Mouse (Mus musculus): ENCODE data around the gene Pck1.
"Not testable (repeated sequence)": the region's sequence is repeated elsewhere in the genome, so short reads cannot be mapped to it uniquely, and the experiment has no call there.

Gene Pck1

DNA sequence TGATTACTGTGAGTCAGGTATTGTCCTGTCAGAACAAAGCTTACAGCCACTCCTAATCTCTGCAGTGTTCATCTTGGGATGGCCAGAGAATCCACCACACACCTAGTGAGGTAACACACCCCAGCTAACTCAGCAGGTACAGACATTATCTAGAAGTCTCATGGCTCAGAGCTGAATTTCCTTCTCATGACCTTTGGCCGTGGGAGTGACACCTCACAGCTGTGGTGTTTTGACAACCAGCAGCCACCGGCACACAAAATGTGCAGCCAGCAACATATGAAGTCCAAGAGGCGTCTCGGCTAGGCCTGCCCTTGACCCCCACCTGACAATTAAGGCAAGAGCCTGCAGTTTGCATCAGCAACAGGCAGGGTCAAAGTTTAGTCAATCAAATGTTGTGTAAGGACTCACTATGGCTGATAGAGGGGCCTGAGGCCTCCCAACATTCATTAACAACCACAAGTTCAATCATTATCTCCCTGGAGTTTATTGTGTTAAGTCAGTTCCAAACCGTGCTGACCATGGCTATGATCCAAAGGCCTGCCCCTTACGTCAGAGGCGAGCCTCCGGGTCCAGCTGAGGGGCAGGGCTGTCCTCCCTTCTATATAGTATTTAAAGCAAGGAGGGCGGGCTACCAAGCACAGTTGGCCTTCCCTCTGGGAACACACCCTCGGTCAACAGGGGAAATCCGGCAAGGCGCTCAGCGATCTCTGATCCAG is at the start of gene Pck1:
Pck1 (plus strand) TSS at position 613 of the 716 bp plus-strand sequence.
- DNase-seq (ENCODE audit: low spot score in 2 of 2) = no peak

DNA sequence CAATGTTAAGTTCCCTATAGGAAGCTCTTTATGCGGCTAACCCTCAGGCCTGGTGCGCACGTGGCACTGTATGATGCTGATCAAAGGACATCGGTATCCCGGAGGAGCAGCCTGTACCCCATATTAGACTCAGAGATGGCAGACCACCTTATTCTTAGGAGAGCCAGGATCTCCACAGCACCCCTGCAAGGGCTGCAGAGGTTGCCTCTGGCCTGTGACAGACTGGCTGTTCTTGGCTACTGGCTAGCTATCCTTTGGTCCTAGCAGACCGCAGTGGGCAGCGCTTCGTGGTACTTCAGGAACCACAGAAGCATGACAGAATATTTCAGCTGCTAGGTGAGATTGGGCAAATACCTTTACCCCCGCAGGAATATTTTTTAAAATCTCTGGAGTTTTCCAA is 46.4 kb upstream of the Pck1 start:
- DNase-seq (ENCODE audit: low spot score in 2 of 2) = no peak

DNA sequence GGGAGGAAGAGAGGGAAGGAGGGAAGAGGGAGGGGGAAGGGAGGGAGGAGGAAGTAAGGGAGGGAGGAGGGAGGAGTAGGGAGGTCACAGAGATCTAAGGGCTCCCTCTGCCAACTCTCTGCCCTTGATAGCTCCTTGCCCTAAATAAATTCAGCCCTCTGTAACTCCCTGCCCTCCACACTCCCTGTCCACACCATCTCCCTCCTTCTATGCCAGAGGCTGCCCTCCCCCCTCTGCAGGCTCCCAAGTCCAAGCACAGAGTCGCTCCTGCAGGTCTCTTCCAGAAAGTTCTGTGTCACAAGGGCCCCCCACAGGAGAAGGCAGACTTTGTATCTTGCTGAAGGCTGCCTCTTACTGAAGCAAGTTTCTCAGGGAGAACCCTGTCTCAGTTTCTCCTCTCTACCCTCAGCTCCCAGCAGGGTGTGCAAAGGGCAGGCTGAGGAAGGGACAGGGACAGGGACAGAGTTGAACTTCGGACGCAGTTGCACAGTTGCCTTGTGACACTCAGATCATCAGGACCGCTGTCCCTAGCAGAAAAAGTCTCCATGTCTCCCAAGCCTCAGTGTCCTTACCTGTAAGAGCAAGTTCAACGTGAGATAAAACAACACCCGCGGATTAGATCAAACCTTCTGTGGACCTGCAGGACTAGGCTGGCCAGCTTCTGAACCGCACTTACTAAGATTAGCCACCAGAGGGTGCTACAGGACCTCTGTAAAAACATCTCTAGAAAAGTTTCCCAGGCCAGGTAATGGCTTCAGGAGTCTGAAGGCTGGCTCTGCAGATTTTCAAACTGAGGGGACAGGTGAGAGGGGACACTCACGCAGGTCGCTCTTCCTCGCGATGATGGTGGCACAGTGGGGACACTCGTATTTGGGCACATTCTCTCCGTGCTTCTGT is 45.7 kb upstream of the Pck1 start:
- peak; percentile 68 to 79 for DNase-seq (ENCODE audit: low spot score in 2 of 2)

DNA sequence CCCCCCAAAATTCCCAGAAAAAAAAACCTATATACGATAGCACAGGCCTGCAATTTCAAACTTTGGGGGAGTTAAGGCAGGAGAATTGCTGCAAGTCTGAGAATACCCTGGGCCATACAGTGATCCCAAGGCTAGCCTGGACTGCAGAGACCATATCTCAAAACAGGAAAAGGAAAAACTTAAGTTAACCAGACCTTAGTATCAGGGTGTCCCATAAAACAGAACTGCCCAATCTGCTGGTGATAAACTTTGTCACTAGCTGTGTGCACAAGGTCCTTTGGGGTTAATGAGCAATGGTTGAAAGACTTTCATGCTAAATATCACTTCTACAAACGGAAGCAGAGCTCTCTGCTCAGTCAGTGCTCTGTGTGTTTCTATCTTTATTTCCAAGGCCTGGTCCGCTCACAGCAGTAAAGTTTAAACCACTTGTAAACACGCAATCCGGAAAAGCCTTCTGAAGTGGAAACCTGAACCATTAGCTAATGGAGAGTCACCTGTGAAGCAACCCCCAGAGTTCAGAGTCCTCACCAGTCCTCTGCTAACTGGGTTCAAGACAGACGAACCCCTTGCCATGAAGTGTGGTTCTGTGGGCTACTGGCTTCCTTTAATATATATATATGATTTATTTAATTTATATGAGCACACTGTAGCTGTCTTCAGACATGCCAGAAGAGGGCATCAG is 44.2 kb upstream of the Pck1 start:
- no peak for DNase-seq (ENCODE audit: low spot score in 2 of 2)

GRCm38 (mm10) chr2:173109510-173109909 is 43.3 kb upstream of the Pck1 start:
- no peak for DNase-seq (ENCODE audit: low spot score in 2 of 2)

- no peak for DNase-seq (ENCODE audit: low spot score in 2 of 2)
These were observed 42.3 kb upstream of the Pck1 start for GRCm38 (mm10) chr2:173110571-173110970.

DNA sequence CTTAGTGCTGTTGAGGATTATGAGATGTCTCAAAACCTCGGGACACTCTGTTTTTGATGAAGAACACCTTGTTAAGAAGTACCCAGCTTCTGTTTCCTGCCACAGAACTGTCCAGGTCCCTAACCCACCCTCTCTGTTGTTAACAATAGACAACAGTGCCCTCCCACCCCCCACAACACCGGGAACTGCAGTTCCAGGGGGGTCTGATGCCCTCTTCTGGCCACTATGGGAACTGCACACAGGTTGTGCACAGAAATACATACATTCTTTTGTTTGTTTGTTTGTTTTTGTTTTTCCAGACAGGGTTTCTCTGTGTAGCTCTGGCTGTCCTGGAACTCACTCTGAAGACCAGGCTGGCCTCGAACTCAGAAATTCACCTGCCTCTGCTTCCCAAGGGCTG is 39.1 kb upstream of the Pck1 start:
- DNase-seq (ENCODE audit: low spot score in 2 of 2) = not testable (repeated sequence)

DNA sequence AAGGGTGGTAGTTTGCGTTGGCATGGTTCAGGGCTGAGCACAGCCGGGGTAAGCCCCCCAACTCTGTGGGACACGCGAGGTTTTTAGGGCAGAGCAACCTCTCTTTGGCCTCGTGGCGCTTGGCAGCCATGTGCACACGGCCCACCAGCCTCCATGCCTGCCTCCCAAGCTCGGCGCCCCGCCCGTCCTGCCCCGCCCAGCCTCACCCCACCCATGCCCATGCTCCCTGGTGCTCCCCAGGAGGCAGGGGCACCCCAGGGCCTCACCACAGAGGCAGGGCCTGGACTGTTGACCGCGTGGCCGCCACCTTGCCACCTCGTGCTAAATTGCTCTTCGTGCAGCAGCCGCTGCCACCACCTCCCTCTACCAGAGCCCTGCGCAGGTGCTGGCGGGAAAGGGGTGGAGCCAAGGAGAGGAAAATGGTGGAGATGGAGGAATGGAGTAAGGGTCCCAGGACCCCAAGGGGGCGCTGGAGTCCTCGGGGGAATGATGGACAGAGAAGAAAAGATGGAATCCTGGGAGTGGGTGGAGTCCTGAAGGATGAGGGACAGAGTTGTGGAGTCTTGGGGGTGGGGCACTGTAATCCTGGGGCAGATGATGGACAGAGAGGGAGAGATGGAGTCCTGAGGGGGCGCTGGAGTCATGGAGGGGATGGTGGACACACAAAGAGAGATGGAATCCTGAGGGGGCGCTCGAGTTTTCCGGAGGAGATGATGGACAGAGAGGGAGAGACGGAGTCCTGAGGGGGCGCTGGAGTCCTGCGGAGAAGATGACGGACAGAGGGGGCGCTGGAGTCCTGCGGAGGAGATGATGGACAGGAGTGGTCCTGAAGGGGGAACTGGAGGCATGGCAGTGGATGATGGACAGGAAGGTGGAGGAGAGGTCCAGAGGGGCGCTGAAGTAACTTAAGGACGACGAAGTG is 33.6 kb upstream of the Pck1 start, which contains the start of gene Ctcfl:
Ctcfl (minus strand) TSS at position 503 of the 922 bp plus-strand sequence.
- DNase-seq (ENCODE audit: low spot score in 2 of 2) = no peak

DNA sequence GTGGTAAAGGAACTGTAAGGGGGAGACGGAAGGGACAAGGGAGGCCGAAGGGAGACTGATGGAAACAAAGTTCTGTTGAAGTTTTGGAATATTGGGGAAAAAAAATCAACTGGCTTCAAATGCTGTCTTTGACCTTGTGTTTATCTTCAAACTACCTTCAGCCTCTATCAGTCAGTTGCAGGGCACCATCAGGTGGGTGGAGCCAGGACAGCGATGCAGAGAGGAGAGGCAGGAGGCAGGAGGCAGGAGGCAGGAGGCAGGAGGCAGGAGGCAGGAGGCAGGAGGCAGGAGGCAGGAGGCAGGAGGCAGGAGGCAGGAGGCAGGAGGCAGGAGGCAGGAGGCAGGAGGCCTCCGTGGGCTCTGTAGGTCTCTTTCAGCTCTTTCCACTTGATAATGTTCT is 32.7 kb upstream of the Pck1 start:
- not testable (repeated sequence) for DNase-seq (ENCODE audit: low spot score in 2 of 2)

GRCm38 (mm10) chr2:173124022-173124735 is 28.7 kb upstream of the Pck1 start:
- no peak for DNase-seq (ENCODE audit: low spot score in 2 of 2)

DNA sequence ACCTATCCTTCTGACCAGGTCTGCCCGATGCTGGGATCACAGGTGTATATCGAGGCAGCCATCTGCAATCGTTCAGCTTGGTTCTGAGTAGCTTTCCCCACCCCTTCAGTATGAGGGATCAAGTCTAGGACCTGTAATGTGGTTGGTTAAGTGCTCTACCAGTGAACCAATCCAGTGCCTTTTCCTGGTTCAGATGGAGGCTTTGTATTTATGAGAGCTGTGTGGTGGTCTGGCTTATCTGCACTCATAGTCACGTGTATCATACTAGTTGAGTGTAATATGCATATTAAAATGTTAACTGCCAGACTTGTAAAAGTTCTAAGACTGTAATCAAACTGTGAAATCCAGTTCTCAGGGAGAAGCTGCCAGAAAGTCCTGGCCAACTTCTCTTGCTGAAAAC is 26.5 kb upstream of the Pck1 start:
- DNase-seq (ENCODE audit: low spot score in 2 of 2) = no peak

DNA sequence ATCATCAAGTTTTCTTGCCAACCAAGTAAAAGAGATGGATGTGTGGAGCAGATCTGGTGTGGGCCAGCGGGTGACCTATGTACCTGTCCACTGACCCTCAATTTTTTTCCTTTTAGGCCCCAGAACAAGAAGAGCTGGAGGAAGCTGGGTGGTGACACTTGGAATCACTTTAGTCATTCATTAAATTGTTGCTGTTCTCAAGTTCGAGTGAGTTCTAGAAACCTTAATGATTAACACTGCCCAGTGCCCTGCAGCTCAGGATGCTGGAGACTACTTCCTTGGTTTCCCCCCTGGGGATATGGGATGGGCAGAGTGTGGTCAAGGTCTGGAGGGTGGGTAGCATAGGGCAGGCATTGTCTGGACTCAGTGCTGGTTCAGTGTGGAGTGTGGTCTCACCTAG is 23.7 kb upstream of the Pck1 start:
- DNase-seq (ENCODE audit: low spot score in 2 of 2) = no peak

- no peak for DNase-seq (ENCODE audit: low spot score in 2 of 2)
These were observed 20.6 kb upstream of the Pck1 start for GRCm38 (mm10) chr2:173132262-173132661.

GRCm38 (mm10) chr2:173132794-173133300 is 20.0 kb upstream of the Pck1 start:
- DNase-seq (ENCODE audit: low spot score in 2 of 2) = no peak

GRCm38 (mm10) chr2:173134695-173135094 is 18.2 kb upstream of the Pck1 start:
- no peak for DNase-seq (ENCODE audit: low spot score in 2 of 2)

DNA sequence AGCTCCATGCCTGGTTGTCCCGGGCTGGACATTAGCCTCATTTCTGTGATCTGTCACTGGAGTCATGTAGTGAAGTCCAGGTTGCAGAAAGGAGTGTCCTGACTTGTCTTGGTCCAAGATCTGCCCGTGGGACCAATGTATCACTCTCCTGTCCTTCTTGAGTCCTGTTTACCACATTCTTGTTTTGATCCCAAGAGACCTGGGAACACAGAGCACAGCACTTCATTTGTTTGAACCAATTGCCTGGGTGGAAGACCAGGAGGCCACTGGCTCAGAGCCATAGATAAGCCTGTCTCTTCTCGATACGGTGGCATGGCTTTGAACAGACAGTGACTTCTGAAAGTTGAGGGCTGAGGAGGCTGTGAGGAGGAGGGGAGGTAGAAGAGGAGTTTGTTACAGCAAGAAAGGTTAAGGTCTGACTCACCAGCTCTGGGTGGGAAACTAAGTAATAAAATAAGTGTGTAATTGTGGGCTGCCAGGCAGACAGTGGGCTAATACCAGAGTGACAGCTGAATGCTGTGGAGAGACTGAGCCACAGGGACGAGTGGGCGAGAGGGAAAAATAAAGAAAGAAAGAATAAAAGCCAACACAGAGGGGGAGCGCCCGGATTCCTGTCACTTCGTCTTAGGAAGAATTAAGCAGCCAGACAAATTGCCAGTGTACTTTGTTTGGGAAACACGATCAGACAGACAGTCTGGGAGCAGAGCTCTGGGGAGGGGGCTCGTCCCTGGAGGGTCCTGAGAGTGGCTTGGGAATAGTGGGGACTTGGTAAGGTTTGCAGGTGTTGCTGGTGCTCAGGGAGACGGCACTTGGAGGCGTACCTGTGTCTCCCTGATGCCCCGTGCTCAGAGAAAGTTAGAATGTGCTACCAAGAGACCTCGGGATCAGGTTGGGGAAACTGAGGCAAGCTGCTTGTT is 14.3 kb upstream of the Pck1 start:
- no peak for DNase-seq (ENCODE audit: low spot score in 2 of 2)

GRCm38 (mm10) chr2:173143611-173144010 is 9.2 kb upstream of the Pck1 start:
- peak in 1 of 2 experiments; percentile 41 for DNase-seq (ENCODE audit: low spot score in 2 of 2)

DNA sequence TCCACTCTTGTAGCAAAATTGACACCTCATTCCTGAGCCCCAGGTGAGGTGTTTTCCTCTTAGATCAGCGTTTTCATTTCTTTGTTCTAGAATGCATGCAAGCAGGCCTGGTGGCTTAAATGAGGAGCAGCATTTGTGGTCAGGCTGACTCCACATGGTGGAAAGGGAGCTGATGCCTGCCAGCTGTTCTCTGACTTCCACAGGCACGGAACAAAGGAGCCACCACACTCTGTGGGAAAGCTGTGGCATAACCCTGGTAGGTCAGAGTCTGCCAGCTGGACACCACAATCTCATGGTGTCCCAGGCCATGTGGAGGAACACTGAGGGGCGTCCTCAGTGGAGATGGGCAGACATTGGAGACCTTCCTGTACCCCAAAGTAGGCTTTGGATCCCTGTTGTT is 7.0 kb upstream of the Pck1 start:
- no peak for DNase-seq (ENCODE audit: low spot score in 2 of 2)

GRCm38 (mm10) chr2:173146728-173147127 is 6.1 kb upstream of the Pck1 start:
- no peak for DNase-seq (ENCODE audit: low spot score in 2 of 2)
